Mouse (Mus musculus): ENCODE data around the gene Adam22.

The Adam22 gene

DNA sequence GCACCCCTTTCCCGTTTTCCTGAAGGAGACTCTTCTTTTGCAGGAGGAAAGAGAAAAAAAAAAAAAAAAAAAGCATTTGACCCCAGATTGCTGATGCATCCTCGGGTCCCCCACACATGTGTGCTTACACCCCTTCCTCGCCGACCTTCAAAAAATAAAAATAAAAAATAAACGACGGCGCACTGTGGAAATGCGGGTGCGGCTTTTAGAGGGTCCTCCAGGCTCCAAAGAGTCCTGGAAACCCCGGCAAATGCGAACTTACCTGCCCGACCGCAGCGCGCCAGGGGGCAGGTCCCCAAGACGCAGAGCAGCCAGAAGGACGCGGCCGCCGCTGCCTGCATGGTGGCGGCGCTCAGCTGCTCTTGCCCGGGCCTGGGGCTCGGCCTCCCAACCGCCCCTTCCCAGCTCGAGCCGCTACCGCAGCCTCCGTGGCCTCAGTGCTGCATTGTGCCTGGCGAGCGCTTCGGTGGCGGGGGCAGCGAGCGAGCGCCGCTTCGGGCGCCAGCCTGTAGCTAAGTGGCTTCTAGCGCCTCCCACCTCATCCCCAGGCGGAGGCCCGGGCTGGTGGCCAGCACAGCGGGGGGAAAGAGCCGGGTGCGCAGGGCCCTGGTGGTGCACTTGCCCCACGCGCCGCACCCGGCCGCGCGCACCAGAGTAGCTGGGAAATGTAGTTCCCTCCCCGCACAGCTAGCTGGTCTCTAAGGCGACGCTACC, at the start of gene Adam22:
TSS of gene Adam22 (minus strand) at position 547 of the 714 bp plus-strand sequence.
- DNase-seq (ENCODE audit: extremely low spot score, low spot score), result peak; percentile 75

DNA sequence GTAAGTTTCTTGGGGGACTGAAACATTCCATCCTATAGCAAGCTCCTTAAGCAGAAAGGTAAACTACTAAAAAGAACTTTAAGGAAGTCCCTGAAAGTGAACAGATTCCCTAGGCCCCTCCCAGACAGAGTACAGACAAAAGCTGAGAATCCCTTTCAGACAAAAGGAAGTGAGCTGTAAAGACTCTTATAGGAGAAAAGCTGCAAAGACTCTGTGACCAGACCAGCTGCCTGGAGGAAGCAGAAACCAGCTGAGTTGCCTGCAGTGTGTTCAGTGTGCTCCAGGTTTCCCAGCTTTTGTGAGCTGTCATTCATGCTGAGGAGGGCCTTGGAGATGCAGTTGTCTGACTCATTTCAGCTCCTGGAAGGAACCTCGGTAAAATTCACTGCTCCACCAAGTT, 49.5 kb upstream of the Adam22 start:
- DNase-seq (ENCODE audit: extremely low spot score, low spot score), result no peak

DNA sequence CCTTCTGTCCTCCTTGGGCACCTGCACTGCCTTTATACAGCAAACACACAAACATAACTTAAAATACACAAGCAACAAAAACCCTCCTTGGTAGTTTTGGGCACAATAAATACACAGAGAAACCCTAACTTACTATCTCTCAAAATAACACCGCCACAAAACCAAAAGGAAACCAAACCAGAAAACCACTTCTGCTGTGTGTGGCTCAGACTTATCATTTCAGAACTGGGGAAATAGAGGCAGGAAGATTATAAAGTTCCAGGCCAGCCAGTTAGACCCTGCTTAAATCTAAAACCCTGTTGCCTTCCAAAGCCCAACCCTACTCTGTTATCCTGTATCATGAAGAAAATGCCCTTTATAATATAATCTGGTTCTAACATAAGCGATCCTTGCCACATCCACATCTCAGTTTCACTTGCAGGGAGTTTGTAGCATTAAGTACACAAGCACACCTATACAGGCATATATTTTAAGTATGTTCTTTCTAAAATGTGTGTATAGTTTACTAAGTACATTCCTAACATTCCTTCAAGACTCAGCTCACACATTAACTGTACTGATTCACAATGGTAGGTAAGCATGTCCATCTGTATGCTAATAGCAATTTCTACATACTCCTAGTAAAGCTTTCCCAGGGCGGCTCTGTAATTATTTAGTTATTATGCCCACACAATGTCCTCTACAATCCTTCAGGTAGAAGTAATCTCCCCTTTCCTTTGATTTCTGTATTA, 48.9 kb upstream of the Adam22 start:
- DNase-seq (ENCODE audit: extremely low spot score, low spot score), result no peak

DNA sequence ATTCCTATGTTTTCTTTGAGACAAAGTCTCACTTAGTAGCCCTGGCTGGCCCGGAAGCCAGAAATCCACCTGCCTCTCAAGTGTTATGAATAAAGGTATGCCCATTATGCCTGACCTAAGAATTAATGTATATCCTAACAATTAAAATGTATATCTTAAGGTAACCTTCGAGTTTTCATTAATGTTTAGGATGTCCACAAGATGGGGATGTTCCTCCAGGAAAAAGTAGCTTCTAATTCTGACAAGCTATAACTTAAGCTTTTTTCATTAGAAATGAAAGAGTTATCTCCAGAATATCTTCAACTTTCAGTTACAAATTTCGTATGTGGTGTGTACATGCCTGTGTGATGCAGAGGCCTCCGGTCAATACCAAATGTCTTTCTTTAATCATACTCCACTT, 40.8 kb upstream of the Adam22 start:
- no peak for DNase-seq (ENCODE audit: extremely low spot score, low spot score)

DNA sequence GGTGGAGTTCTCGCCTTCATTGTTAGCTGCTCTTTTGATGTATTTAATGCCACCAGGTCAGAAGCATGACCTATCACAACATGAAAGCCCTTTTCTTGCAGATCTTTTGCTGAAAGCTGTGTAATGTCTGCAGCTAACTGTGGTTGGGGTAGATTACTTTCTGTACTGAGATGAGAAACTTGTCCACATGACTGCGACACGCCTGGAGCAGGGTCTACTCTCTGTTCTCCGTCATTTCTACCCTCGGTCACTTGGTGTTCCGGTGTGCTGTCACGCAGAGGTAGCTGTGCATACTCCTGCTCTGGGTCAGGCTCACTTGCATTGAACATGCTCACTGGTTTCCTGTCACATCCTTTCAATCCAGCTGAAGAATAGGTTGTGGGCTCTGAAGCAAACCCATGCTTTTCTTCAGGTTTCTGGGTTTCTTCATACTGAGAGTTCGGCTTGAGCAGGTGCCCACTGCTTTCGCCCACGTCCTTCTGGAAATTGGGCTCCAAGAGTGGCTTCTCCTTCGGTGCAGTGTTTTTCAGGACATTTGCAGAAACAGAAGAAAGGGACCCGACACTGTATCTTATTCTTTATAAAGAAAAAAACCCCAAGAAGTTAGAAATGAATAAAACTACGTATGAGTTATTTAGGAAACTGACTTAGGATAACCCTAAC, 29.8 kb upstream of the Adam22 start:
- DNase-seq (ENCODE audit: extremely low spot score, low spot score), result no peak

DNA sequence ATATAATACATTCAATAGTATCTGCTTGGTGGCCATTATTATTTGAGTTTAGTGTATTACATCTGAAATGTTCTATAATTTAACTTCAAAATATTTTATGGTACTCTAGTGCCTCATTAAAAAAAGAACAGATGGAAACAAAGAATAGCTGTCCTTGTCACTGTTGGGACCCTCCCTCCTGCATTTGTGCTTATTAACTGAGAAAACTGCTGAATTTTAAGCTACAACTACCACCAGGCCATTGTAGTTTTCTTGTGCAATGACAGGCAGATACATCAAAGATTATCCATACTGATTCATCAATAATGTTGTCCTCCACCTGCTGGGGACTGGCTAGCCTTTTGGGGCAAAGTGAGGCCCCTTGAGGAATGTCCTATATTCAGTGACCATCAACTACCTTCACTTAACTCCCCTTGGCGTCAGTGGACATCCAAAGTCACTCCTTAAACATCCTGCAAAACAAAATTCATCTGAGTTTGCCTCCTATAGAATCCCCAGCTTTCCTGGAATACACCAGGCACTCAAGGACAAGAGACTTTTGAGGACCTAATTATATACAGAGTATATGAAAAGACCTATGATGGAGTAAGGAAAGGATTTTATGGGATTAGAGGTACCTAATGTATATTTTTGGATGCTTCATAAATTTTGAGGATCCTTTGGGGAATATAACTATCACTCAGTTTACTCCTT, 26.1 kb upstream of the Adam22 start:
- DNase-seq (ENCODE audit: extremely low spot score, low spot score), result no peak

DNA sequence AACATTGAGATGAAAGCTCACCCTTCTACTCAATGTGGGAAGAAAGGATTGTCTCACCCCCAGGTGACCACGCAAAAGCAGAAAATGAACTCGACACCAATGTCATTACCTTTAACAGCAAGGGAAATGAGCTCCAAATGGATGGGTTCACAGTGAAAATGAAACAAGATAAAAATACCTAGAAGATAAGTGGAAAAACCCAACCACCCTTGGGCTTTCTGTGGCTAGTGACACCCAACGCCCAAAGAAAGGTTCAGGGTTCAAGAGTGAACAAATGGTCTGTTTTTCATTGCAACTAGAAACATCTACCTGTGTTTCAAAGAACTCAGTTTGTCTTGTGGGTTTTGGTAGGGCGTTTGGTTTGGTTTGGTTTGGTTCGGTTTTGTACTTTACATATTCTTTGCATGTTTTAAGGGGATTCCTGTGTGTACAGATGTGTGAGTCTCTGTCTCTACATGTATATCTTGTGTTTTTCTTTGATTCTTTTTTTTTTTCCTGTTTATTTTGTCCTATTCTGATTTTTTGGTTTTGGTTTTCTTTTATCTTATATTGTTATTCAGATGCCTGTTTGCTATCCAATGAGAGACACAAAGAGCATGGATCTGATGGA, 6.4 kb upstream of the Adam22 start:
- DNase-seq (ENCODE audit: extremely low spot score, low spot score), result no peak

DNA sequence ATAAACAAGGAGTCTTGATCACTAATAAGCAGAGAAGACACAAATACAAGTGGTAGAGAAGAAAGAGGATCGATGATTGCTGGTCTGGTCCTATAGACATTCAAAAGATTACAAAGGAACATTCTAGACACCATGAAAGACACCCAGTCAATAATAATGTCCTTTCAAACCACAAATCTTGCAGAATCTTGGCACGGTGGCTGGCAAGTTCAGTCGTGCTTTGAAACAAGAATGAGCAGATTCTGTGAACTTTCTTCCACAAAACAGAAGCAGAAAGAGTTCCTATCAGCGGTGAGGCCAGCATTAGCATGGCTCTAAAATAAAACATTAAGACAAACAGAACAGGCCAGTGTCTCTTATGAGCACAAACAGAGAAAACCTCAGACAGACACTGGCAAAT, 5.5 kb upstream of the Adam22 start:
- DNase-seq (ENCODE audit: extremely low spot score, low spot score), result no peak

DNA sequence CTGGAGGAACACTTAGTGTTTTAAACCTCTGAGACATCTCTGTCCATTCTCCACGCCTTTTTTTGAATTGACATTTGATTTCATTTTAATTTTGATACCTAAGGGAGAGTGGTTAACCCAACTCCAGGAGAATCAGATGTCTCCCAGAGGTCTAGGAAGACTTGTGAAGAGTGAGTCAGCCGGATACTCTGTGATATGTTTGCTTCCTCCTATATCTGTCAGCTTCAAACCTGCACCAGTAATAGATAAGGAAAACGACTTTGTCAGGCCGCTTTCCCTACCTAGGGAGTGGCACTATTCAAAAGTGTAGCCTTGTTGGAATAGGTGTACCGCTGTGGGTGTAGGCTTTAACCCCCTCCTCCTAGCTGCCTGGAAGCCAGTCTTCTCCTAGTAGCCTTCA, 821 bp upstream of the Adam22 start:
- DNase-seq (ENCODE audit: extremely low spot score, low spot score), result no peak

DNA sequence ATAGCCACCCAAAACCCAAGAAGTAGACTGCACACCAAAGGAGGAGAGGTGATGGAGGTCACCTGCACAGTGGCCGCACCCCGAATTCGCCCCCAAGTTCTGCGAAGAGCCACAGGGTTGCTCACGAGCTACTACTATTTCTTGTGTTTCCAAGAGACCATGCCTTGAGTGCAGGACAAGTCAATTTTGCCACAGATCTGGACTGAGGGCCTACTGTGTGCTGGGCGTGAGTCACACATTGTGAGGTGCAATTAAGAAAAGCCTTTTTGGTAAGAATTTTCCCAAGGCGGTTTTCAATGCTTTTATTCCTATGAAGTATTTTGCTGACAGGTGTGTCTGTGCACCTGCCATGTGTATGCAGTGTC, 350 bp upstream of the Adam22 start:
- DNase-seq (ENCODE audit: extremely low spot score, low spot score), result no peak

DNA sequence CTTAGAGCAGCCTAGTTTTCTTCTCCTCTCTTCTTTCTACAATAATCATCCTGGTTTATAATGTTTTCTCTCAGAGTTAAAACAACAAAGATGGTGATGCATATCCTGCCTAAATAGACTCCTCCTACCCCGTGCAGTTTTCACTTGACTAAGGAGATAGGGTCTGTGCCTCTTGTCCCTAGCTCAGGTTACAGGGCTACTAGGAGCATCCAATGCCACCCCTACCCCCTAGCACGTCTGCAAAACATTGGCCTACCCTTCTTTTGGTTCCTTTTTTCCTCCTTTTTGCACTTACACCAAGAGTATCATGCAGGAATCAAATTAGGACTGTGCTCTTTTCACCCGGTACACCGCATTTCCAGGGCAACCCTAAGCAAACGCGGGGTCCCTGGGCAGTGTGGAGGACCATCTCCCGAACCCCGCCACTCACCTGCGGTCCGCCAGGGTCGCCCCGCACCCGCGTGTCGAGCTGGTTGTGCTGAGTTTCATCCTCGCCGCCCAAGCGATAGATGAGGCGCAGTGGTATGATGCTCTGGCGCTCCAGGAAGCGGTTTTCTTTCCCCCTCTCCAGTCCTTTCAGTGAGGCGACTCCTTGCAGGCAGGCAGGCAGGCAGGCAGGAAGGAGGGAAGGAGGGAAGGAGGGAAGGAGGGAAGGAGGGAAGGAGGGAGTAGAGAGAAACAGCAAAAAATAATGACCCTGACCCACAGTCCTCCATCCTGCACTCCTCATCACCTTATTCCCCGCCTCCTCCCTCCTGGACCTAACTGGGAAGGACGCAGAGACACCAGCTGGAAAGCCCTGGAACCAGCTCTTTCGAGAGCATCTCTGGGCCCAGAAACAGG, 968 bp downstream of the Adam22 start:
- peak; percentile 58 for DNase-seq (ENCODE audit: extremely low spot score, low spot score)

DNA sequence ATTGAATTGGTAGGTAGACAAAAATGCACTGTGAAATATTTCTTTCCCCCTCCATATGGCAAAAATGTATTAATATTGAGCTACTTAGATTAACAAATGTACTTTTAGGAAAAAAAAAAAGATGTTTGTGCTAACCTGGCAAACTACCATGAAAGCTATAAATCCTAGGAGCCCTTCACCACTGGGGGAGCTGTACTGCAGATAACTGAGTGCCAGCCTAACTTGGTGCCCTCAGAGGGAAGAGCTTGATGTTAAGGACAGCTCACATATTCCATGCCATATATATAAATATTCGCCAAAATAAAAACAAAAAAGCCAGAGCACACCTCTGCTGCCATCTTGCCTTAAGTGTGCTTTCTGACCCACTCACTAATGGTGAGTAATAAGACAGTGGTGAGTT, 5.6 kb downstream of the Adam22 start:
- no peak for DNase-seq (ENCODE audit: extremely low spot score, low spot score)

DNA sequence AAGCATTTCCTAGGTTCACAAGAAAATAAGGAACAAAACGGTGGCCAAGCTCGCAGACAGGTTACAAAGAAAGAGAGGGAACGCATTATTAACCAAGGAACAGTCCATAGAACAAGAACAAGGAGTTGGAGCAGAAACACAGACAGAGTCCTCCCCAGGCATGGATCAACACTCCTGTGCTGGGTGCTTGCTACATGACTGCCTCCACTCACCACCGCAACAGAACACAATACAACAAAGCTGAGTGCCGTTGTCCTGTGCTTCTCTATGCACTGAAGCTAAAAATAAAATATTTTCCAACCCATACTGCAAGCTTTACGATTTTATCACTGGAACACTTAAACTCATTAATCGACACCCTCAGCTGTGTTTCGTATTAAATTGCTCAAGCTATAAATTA, 10.3 kb downstream of the Adam22 start:
- DNase-seq (ENCODE audit: extremely low spot score, low spot score), result no peak

DNA sequence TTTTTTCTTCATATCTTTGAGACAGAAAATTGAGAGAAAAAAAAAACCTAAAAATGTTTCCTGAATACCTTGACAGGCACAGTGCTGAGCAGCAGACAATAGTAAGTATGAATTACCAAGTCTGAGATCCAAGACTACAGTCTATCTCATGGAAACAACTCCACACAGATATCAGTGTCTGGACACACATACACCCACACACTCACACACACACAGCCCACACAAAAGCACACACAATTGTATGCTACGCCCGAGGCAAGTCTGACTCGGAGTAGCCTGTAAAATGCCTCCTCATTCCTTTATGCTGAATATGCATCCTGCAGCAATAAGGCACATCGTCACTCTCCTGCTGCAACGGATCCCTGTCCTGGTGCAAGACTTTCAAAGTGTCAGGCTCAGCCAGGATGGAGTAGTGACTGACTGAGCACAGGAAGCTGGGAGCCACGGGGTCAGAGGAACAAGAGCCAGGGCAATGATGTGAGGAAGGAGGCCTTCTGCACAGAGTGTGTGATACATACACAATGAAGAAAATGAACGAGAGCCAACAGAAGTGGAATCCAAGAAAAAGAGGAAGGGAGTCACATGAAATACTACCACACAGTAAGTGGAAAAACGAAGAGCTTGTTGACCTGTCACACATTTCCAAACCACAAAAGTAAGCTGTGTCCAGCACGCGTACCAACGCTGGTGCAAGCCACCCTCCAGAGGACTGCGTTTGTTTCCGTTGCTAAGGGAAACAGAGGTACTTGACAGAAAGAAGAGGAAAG, 10.9 kb downstream of the Adam22 start:
- no peak for DNase-seq (ENCODE audit: extremely low spot score, low spot score)

DNA sequence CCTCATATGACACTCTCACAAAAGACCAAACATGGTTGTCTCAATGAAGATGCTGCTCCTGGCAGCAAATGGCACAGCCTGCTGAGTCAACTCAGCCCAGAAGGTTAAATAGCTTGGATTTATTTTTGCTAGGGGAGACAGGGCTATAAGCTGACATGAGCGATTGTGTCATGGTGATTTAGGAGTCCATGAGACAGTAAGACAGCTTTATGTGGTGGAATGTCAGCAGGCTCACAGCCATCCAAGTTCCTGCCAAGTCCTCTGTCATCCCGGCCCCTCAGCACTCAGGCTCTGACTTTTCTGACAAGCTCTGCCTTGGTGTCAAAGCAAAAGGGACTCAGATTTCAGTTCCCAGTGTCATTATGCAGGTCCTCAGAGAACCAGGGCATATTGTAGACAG, 11.6 kb downstream of the Adam22 start:
- no peak for DNase-seq (ENCODE audit: extremely low spot score, low spot score)

DNA sequence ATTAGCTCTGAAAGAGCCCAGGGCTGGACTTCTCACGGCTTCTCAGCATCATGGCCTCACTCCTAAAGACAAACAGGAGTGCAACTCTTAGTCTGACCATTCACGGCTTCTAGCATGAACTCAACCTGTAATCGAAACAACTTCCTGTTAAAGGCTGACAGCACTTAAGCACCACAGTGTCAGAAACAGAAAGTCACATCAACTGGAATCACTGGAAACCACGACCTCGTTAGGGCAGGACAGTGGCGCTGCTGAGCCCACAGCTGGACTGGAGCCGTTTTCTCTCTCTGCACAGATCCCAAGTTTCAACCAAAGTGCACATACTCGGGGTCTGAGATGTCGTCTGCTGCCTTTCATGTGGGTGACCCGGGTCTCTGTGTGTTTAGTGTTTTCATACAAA, 18.4 kb downstream of the Adam22 start:
- DNase-seq (ENCODE audit: extremely low spot score, low spot score), result no peak

DNA sequence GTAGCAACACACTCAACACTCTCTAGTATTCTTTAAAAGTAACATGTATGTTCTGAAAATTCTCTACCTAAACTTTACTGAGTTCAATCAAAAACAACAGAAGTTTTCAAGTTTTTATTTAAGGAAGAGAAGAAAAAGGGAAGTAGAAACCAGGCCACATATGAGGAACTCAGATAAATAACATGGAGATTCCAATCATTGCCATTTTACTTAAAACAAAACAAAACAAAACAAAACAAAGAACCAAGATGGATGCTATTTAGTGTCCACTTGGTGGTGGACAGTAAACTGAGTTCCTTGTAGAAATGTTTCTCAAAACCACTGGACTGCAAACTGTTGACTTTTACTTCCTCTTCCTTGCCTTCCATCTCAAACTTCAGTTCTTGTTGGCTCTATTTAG, 21.6 kb downstream of the Adam22 start:
- no peak for DNase-seq (ENCODE audit: extremely low spot score, low spot score)

DNA sequence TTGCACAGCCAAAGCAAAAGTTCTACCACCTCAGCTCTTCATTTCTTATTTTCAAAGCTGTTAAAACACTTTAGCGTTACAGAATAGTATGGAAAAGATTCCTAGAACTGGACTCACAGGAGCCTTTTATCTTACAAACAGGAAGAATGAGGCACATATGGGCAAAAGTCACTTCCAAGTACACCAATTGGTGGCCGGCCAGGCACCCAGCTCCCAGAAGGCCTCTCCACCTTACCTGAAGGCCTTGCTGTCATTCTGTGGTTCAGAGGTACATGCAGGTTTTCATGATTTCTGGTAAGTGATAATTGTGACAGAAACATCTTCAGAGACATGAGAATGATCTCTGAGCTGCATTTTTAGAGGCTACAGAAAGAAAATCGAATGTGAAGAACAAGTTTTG, 24.7 kb downstream of the Adam22 start:
- no peak for DNase-seq (ENCODE audit: extremely low spot score, low spot score)

DNA sequence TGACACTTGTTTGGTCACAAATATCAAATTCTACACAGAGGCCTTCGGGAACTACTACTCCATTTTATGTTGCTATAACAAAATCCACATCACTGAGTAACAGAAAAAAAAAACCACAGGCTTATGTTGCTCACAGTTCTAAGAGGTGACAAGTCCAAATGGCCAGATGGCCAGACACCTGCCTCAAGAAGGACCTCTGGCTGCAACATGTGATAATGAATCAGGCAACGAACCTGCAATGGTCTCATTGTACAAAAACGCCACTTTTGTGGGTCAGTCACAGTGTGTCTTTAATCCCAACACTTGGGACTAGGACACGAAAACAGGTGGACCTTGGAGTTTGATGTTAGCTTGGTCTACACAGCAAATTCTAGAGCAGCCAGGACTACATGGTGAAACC, 26.3 kb downstream of the Adam22 start:
- no peak for DNase-seq (ENCODE audit: extremely low spot score, low spot score)

DNA sequence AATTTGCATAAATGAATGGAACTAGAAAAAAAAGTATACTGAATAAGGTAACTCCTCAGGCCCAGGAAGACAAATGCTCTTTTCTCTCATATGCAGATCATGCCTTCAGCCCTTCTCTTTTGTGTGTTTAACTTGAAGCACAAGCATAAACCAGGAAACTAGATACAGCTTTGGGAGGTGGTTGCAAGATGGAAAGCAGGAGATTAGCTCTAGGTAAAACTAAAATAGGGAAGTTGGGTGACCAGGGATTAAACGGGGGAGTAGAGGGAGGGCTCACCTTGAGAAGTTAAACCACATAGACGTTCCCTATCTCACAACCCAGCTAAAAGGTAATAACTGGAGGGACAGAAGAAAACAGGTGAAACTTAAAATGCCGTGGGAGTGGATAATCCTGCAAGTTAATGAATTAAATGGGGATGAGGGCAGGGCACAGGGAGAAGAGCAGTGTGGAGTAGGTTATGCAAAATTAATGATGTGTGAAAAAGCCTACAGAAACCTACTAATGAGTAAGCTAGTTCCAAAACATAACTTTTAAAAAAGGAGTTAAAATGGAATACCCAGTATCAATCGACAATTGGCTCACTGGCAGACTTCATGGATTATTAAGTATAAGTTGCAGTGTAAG, 40.2 kb downstream of the Adam22 start:
- DNase-seq (ENCODE audit: extremely low spot score, low spot score), result no peak
